Mouse (Mus musculus) lung, adult 18-20 months (tissue): ENCODE measurements around the gene Ddx5.
"Not testable (repeated sequence)": the region's sequence is repeated elsewhere in the genome, so short reads cannot be mapped to it uniquely, and the experiment has no call there.

Experiments used
- DNase-seq, 2 experiments: peaks; one replicate each; pipeline ENCODE4 v3.0.0; 2022; ENCODE audit warnings: mixed read lengths in 2 of 2

The Ddx5 gene

DNA sequence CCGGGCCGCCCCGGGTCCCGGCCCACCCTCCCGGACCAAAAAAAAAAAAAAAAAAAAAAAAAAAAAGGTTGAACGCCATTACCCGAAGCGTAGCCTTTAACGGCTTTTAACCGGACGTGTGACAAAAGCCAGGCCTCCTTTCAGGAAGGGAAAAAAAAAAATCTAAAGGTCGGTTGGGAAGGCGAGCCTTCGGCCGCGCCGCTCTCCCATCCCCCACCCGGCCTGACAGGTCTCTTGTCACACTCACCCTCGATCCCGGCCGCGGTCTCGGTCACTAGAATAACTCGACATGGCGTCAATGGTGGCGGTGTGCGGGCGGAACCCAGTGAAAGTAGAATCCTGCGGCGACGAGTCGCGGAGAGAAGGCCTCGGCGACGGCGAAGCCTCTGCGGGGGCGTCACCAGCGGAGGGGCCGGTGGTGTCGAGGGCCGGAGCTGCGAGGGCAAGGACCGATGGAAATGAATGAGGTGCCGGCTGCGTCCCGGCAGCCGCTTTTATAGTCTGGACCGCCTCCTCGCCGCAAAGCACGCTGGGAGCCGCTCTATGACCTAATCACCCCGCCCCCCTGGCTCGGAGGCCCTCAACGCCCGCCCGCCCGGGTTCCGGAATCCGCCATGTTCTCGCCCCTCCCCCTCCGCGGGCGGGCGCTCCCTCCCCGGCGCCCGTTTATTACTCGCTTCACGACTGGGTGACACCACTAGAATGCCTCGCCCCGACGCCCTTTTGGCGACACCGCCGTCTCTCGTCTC, 785 bp downstream of the Ddx5 start:
- peak; percentile 97 for DNase-seq

DNA sequence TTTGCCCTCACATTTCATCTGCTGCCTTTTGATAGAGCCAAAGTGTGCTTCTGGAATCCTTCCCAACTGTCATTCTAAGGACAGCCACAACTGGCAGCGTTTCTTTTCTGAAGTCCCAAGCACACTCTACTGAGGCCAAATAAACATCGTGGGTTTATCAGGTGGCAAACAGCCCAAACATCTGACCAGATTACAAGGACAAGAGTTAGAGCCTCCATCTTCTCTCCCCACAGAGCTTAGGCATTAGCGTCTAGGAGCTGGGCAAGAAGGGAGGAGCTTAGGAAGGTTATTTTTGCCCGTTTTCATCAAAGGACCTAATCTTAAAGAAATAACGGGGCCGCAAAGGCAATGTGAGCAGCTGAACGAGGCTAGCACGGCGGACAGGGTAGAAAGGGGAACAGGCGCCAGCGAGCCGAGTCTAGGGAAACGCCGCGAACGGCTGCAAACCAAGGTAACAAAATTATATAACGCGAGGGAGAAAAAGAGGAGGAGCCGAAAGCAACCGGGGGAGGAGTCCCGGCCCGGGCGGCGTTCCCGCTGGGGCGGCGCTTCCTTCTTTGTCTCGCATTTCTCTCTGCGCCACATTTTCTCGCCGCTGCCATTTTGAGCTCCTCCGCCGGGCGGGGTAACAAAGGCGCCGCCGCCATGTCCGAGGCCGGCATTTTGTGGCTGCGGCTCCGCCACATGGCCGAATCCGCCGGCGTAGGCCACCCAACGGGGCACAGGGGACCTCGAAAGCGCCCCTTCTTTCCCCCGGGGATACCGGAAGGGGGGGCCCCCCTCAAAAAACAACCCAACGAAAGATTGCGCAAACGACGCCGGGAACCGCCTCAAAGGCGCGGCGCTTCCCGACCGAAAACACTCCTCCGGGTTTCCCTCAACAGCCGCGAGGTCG, 1.6 kb downstream of the Ddx5 start:
- peak; percentile 90 to 93 for DNase-seq

DNA sequence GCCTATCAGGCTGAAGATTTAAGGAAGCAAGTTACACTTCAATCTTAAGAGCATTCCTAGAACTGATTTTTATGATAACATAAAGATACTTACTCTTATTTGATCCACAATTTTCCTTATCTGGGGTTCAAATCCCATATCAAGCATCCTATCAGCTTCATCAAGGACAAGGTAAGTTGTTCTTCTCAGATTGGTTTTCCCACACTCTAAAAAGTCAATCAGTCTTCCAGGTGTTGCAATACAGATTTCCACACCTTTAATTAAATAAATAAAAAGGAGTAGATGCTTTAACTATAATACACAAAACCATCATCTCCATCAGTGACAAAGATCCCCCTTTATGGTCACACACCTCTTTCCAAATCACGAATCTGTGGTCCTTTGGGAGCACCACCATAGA, 3.9 kb downstream of the Ddx5 start:
- DNase-seq: no peak

DNA sequence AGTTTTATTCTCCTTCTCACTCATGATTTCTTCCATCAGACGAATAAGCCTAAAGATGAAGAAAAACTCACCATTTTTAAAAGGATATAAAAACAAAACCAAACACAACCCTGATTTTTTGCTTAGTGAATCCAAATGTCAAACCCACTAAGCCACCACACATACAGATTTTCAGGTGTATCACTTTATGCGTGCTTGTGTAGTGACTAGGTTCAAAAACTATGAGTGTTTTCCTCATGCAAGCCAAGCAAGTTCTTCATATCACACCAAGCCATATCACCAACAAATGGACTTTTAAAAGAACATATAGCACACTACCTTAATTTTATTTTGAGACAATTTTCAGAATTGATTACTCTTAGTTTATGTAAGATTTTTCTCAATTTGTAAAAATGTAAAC, 4.5 kb downstream of the Ddx5 start:
- DNase-seq: no peak

DNA sequence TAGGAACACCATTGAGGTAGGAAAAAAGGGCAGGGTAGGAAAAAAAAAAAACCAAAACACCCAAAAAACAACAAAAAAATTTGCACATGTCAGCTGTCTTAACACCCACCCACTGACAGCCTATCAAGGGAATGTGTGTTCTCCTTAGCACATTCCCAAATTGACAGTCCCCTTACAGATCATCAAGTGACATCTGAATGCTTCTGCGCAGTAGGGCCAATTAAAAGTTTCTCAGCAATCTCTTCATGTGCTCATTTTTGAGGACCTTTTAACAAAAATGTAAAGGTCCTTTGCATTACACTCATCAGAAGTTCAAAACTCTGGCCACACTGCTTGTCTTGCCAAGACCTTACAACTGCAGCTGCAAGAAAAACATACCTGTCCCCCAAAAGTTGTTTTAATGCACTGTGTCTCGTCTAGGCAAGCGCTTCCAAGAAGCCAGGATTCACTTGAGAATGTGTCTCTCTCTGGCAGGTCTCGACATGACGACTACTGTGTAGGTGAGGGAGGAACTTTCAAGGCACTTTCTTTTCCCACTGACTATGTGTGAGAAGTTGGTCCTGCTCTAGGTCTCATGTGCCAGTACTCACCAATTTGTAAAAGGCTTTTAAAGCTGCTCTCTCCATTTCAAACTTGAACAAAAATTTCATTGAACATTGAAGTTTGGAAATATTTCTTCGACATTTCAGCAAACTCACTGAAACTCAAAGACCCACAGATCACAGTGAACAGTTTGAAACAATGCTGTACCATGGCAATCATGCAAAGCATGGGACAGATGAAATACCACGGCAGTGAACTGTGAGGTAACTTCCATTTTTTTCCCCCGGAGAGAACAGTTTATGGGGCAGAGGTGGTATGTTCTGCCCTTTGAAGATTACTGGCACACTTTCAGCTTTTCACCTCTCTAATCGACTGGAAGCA, 5.9 kb downstream of the Ddx5 start:
- DNase-seq: no peak

DNA sequence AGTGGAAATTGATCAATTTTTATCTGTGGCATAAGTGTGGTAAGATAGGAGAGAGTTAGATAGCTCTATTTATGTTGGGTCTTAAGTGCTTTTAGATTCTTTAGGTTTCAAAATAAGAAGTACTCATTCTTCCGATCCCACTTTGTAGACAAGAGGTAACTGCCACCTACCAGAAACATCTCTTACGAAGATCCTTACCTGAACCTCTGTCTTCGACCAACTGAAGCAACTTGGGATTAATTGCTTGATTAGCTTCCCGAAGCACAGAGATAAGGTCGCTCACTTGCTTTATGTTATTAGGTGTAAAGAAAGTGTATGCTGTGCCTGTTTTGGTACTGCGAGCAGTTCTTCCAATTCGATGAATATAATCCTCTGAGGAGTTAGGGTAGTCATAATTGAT, 6.7 kb downstream of the Ddx5 start:
- DNase-seq: not testable (repeated sequence)

DNA sequence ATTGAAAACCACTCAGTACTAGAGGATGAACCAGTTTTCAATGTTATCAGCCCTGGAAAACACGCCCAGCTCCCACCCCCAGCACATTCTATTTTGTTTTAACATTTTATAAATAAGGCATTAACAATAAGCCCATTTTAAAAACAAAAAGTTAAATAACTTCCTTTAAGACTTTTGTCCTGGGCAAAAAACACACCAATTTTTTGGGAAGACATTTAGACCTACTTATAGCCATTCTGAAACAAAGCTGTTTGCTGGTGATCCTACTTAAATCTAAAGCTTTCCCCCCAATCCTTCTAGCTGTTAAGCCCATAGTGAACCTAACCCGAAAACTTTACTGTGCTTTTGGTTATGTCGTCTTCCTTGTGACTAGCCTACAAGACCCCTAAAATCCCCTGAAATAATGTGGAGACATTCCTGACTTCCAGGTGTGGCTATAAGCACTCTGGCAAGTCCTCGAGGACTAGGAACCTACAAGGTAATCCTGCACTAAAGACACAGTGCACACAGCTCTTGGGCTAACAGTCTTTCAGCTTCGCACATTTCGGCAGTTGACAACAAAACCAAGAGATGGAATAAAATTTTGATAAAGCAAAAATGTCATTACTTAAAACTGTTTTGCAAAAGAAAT, 8.3 kb downstream of the Ddx5 start:
- DNase-seq: no peak

DNA sequence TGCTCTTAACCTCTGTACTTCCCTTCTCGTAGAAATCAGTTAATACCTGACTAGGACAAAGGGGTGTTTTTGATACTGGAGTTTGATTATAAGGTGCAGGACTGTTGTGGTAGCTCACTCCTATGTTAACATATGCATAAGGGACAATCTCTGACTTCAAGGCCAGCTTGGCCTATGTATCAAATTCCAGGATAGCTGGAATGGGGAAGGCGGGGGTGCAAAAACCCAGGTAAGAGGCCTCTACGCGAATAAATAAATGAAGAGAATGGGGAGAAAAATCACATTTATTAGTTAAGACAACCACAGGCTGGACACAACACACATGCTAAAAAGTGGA, 8.9 kb downstream of the Ddx5 start:
- no peak for DNase-seq

DNA sequence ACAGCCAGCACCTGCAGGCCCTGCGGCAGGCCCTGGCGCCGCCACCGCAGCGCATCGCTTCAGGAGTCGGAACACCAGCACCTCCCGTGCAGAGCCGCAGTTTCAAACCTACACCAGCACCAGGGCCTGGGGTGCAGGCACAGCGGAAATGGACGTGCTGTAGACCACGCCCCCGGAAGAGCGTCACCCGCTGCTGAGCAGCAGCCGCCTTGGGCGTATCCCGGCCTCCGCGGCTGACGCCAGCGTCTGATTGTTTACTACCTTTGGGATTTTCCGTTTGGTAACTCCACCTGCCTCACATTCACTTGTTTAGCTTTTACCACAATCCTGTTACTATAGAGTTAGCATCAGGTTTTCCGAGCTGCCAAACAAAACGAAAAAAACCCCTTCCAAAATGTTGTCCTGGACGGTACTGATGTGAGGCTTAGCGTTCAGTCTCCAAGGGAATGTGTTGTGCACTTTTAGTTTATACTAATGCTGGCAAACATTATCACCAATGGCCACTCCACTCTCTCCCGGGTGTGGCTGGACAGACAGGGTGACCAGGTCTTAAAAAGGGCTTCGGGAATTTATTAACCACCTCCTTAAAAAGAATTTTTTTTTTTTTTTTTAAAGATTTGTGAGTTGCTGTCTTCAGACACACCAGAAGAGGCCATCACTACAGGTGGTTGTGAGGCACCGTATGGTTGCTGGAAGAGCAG, 9.4 kb downstream of the Ddx5 start, which contains the start of gene Polg2:
Gene Polg2, minus strand, starts transcription at position 150 of the 701 bp plus-strand sequence.
- peak; percentile 91 to 94 for DNase-seq

DNA sequence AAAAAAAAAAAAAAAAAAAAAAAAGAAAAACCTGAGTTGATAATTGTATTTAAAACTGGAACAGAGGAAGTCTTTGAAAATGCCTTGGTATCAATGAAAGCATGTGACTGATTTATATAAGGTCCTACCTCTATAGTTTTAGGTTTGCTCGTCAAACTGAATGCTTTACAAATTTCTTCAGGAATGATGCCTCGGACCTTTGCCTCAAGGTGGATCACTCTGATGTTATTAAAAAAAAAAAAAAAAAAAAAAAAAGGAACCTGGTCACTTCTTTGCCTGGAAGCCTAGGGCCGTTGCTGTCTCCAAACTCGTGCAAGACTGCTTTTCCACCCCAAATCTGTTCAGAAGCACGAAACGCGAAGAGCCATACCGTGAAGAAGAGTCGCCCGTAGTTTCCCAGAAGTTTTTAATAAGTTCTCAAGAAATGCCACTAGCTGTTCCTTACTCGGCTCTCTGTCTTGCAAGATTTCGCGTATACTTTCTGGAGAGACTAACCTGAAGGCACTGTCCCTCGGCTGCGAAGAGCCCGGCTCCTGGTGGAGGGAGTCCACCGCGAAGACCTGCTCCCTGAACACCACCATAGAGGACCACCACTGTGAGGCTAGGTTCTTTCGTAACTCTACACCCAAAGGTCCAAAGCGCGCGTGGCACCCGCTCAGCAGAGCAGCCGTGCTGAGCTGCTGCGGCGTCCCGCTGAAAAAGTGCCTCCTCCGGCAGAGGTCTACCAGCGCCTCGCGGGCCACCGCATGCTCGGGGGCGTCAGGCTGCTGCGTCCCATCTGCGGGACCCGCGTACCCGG, 10.2 kb downstream of the Ddx5 start:
- no peak for DNase-seq

DNA sequence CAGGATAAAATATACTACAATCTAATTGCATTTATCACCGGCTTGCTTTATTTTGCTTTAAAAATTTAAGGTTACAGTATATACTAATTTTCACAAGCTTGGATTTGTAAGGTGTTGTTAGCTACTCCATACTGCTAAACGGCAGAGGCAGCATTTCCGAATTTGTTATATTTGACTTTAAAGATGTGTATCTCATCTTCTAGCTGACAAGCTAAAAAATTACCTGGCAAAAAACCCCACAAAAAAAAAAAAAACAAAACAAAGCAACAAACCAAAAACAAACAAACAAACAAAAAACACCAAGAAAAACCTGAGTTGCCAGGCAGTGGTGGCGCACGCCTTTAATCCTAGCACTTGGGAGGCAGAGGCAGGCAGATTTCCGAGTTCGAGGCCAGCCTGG, 10.9 kb downstream of the Ddx5 start:
- no peak for DNase-seq

DNA sequence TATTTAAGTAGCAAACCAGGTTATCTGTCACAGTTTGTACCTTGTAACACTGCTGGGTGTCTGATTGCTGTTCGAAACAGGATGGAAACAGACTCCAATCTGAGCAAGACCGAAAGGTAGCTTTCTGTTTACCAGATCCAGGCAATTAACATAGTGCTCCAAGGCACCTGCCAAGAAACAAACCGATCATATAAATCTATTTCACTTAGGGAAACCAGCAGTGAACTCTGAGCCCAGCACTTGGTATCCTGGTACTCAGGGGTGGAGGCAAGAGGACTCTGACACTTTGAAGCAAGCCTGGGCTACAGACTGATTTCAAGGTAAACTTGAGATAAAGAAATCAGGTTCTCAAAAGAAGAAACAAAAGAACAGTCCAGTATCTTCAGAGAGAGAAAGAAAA, 11.6 kb downstream of the Ddx5 start:
- DNase-seq: no peak

DNA sequence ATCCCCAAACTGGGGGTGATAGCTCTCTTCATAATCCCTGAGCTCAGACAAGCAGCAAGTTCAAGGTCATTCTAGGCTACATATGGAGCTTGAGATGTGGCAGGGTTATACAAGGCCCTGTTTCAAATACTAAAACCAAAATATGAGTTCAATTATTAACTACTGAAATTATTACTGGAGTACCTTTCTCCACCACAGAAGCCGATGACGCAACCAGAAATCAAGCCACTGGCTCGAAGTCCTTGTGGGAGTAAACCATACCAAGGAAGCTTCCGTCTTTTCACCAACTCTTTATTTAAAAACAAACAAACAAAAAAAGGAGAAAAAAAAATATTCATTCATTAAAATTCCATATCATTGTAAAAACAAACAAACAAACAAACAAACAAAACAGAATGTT, 12.0 kb downstream of the Ddx5 start:
- DNase-seq: peak in 1 of 2 experiments; percentile 62

DNA sequence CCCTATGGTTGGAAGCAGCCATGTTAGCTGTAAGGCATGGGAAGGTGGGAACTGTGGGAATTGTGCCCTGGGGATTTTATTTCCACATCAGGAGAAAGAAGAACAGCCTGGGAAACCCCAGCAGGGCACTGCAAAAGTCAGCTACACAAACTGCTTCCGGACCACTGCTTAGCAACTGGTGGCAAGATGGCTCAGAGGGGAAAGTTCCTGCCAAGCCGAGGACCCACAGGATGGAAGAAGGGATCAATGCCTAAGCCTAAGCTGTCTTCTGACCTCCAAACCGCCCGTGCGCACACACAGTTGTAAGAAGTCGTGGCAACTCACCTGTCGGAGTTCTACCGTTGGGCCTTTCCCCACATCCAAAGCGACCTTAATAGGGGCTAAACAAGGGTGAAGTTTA, 15.9 kb downstream of the Ddx5 start:
- no peak for DNase-seq

DNA sequence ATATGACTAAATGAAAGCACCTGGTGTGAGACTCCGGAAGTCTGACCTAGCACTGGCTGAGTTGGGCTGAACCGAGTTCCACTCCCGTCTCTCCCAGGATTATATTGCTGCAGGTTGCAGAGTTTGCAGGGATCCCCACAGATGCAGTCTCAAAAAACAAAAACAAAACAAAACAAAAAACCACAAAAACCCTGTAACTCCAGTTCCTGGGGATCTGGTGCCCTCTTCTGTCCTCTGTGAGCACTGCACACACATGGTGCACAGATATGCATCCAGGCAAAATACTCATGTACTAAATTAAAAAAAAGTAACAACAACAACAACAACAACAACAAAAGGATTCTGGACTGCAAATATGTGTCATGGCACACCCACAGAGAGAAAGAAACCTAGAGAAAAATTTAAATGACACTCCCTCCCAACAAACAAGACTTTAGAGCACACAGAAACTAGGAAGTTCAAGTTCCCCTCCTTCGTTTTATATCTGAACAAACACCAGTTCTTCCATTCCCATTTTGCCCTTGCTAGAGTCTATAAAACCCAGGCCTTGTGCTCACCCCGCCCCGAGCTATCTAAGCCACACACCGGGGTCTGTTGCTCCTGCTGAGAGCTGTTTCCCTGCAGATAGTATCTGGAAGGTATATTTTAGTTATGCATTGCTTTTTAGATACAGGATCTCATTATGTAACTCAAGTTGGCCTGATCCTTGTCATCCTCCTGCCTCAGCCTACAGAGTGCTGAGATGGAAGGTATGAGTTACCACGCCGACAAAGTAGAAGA, 18.6 kb downstream of the Ddx5 start:
- no peak for DNase-seq

DNA sequence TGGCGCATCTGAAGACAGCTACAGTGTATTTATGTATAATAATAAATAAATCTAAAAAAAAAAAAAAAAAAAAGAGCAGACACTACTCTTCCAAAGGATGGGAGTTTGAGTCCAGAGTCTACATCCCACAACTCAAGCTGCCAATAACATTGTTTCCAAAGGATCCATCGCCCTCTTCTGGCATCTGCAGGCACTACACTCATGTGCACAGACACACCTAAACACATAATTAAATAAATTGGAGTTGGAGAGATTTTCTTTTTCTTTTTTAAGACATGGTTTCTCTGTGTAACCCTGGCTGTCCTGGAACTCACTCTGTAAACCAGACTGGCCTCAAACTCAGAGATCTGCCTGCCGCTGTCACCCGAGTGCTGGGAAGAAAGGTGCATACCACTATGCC, 21.5 kb downstream of the Ddx5 start:
- no peak for DNase-seq

DNA sequence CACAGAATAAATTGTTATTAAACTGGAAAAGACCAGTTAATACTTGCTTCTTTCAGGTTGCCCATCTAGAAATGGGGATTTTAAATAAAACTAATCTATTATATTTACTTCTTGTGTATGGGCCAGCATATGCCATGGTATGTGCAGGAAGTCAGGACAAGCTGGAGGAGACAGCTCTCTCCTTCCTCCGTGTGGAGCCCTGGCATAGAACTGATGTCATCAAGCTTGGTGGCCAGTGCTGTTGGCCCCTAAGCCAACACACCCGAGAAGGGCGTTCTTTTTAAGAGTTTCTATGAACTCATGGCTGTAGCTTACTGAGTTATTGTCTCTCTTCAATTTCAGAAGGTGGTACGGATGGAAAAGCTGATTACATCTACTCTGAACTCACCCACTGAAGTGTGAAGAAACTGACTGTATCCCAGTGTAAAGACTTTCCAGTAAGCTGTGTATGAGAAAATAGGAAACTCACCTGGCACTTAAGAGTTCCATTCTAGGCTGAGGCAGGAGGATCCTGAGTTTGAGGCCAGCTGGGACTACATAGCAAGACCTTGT, 22.3 kb downstream of the Ddx5 start:
- DNase-seq: no peak

DNA sequence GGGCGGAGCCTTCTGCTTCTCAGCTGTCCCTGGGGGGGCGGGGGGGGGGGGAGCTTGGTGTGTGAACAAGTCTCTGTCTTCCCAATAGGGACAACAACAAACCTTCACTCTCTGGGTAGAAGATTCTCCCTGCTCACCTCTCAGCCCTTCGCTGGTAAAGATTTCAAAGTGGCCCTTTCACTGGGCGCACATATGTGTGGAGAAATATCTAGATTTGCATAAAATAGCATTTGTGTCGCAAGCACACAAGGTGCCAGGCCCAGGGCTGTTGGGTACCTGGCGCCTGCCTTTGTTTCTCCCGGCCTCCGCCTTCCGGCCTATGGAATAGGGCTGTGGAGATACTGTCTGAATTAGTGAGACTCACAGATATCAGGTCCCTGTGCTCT, 26.2 kb downstream of the Ddx5 start:
- DNase-seq: no peak

DNA sequence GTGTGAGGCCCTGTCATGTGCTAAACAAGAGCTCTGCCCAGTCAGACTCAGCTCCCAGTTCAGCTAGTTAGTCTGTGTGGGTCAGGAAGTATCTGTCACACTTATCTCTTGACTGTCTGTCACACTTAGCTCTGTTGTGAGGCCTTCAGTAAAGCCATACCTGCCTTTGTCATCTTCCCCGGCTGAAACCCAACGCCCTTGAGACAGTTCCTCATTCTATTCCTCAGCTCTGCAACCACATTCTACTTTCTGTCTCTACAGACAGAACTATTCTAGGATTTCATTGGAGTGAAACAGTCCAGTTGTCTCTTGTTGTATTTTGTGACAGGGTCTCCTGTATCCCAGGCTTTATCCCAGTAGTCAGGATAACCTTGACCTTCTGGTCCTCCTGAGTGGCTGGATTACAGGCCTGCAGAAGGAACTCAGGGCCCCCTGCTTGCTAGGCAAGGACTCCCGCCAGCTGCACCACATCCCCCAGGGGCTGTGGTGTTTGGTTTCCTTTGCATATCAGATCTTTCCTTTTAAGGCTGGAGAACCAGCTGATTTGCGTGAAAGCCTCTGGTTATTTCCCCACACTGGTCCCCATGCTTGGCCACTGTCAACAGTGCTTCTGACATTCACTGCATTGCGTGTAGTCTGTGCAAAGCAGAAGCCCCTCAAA, 26.7 kb downstream of the Ddx5 start:
- DNase-seq: peak in 1 of 2 experiments; percentile 45
